Mouse (Mus musculus) ovary, postnatal 36 days (tissue): ENCODE results near the gene Col5a2.
"Not testable (repeated sequence)": the region's sequence is repeated elsewhere in the genome, so short reads cannot be mapped to it uniquely, and the experiment has no call there.

Source experiments
- DNase-seq: peaks from one replicate; pipeline ENCODE4 v3.0.0; 2022; ENCODE audit warnings: low spot score, mixed read lengths

Gene Col5a2

GRCm38 (mm10) chr1:45502865-45503332 is at the start of gene Col5a2:
TSS of gene Col5a2 (minus strand) at chr1:45503282.
- peak; percentile 39 for DNase-seq

- no peak for DNase-seq
Observed at GRCm38 (mm10) chr1:45550531-45550930, 47.4 kb upstream of the Col5a2 start.

- no peak for DNase-seq
Observed at GRCm38 (mm10) chr1:45541888-45542287, 38.8 kb upstream of the Col5a2 start.

GRCm38 (mm10) chr1:45541161-45541560 is 38.1 kb upstream of the Col5a2 start:
- no peak for DNase-seq

GRCm38 (mm10) chr1:45531486-45531885 is 28.4 kb upstream of the Col5a2 start:
- DNase-seq: no peak

GRCm38 (mm10) chr1:45527476-45527875 is 24.4 kb upstream of the Col5a2 start:
- not testable (repeated sequence) for DNase-seq

- DNase-seq: no peak
Observed at GRCm38 (mm10) chr1:45523601-45524000, 20.5 kb upstream of the Col5a2 start.

- DNase-seq: no peak
Observed at GRCm38 (mm10) chr1:45521486-45521885, 18.4 kb upstream of the Col5a2 start.

GRCm38 (mm10) chr1:45502241-45502741 is 791 bp downstream of the Col5a2 start:
- peak; percentile 10 for DNase-seq

GRCm38 (mm10) chr1:45501437-45501836 is 1.6 kb downstream of the Col5a2 start:
- DNase-seq: no peak

GRCm38 (mm10) chr1:45500456-45500855 is 2.6 kb downstream of the Col5a2 start:
- no peak for DNase-seq

GRCm38 (mm10) chr1:45495025-45495424 is 8.1 kb downstream of the Col5a2 start:
- no peak for DNase-seq

- DNase-seq: no peak
Observed at GRCm38 (mm10) chr1:45492130-45492723, 10.9 kb downstream of the Col5a2 start.

- no peak for DNase-seq
Observed at GRCm38 (mm10) chr1:45490451-45490850, 12.6 kb downstream of the Col5a2 start.

- no peak for DNase-seq
Observed at GRCm38 (mm10) chr1:45488291-45488690, 14.8 kb downstream of the Col5a2 start.

- DNase-seq: no peak
Observed at GRCm38 (mm10) chr1:45483001-45483400, 20.1 kb downstream of the Col5a2 start.

- no peak for DNase-seq
Observed at GRCm38 (mm10) chr1:45481876-45482275, 21.2 kb downstream of the Col5a2 start.

GRCm38 (mm10) chr1:45479087-45479486 is 24.0 kb downstream of the Col5a2 start:
- no peak for DNase-seq

- no peak for DNase-seq
Observed at GRCm38 (mm10) chr1:45472751-45473150, 30.3 kb downstream of the Col5a2 start.

- no peak for DNase-seq
Observed at GRCm38 (mm10) chr1:45460767-45461166, 42.3 kb downstream of the Col5a2 start.

- no peak for DNase-seq
Observed at GRCm38 (mm10) chr1:45455763-45456162, 47.3 kb downstream of the Col5a2 start.

- no peak for DNase-seq
Observed at GRCm38 (mm10) chr1:45448856-45449255, 54.2 kb downstream of the Col5a2 start.

GRCm38 (mm10) chr1:45431922-45432321 is 71.2 kb downstream of the Col5a2 start:
- no peak for DNase-seq

- peak; percentile 19 for DNase-seq
Observed at GRCm38 (mm10) chr1:45430520-45430919, 72.6 kb downstream of the Col5a2 start.
